Mouse (Mus musculus): Measurements from ENCODE around the gene Bpifb6.
A peak's percentile ranks its signal among the peaks of the same experiment; 100 is the strongest.

The Bpifb6 gene

GRCm38 (mm10) chr2:153900088-153900487, at the start of gene Bpifb6:
Bpifb6 (plus strand) TSS chr2:153900388.
- DNase-seq (ENCODE audit: low spot score), result no peak

- DNase-seq (ENCODE audit: low spot score), result peak; percentile 11
Measured at GRCm38 (mm10) chr2:153851030-153851360, 49.2 kb upstream of the Bpifb6 start.

GRCm38 (mm10) chr2:153853544-153853943, 46.6 kb upstream of the Bpifb6 start:
- DNase-seq (ENCODE audit: low spot score), result no peak

GRCm38 (mm10) chr2:153859581-153859980, 40.6 kb upstream of the Bpifb6 start:
- DNase-seq (ENCODE audit: low spot score), result no peak

- DNase-seq (ENCODE audit: low spot score), result no peak
Measured at GRCm38 (mm10) chr2:153860315-153860714, 39.9 kb upstream of the Bpifb6 start.

GRCm38 (mm10) chr2:153860715-153861114, 39.5 kb upstream of the Bpifb6 start:
- no peak for DNase-seq (ENCODE audit: low spot score)

GRCm38 (mm10) chr2:153861960-153862359, 38.2 kb upstream of the Bpifb6 start:
- no peak for DNase-seq (ENCODE audit: low spot score)

- no peak for DNase-seq (ENCODE audit: low spot score)
Measured at GRCm38 (mm10) chr2:153870984-153871383, 29.2 kb upstream of the Bpifb6 start, which contains the start of gene Sun5. Sun5 (minus strand) TSS chr2:153871084.

GRCm38 (mm10) chr2:153874745-153875144, 25.4 kb upstream of the Bpifb6 start, which contains the start of gene Bpifb2:
Bpifb2 (plus strand) TSS chr2:153875045.
- no peak for DNase-seq (ENCODE audit: low spot score)

- no peak for DNase-seq (ENCODE audit: low spot score)
Measured at GRCm38 (mm10) chr2:153899111-153899510, 1.1 kb upstream of the Bpifb6 start.

GRCm38 (mm10) chr2:153902726-153903125, 2.5 kb downstream of the Bpifb6 start:
- DNase-seq (ENCODE audit: low spot score), result no peak

GRCm38 (mm10) chr2:153906626-153907025, 6.4 kb downstream of the Bpifb6 start:
- DNase-seq (ENCODE audit: low spot score), result no peak

- DNase-seq (ENCODE audit: low spot score), result peak; percentile 18
Measured at GRCm38 (mm10) chr2:153914151-153914550, 14.0 kb downstream of the Bpifb6 start.

GRCm38 (mm10) chr2:153917930-153918329, 17.7 kb downstream of the Bpifb6 start, which contains the start of gene Bpifb3:
Bpifb3 (plus strand) TSS chr2:153918230.
- DNase-seq (ENCODE audit: low spot score), result no peak

- DNase-seq (ENCODE audit: low spot score), result no peak
Measured at GRCm38 (mm10) chr2:153921246-153921645, 21.1 kb downstream of the Bpifb6 start.

GRCm38 (mm10) chr2:153929871-153930413, 29.8 kb downstream of the Bpifb6 start:
- peak; percentile 12 for DNase-seq (ENCODE audit: low spot score)

GRCm38 (mm10) chr2:153931125-153931524, 30.9 kb downstream of the Bpifb6 start:
- no peak for DNase-seq (ENCODE audit: low spot score)

GRCm38 (mm10) chr2:153933311-153933710, 33.1 kb downstream of the Bpifb6 start:
- DNase-seq (ENCODE audit: low spot score), result no peak

GRCm38 (mm10) chr2:153935348-153935747, 35.2 kb downstream of the Bpifb6 start:
- DNase-seq (ENCODE audit: low spot score), result no peak

GRCm38 (mm10) chr2:153937843-153938242, 37.7 kb downstream of the Bpifb6 start, which contains the start of gene Bpifb4:
Bpifb4 (plus strand) TSS chr2:153938212.
- DNase-seq (ENCODE audit: low spot score), result no peak

- peak; percentile 4 for DNase-seq (ENCODE audit: low spot score)
Measured at GRCm38 (mm10) chr2:153943537-153943936, 43.3 kb downstream of the Bpifb6 start.

- DNase-seq (ENCODE audit: low spot score), result no peak
Measured at GRCm38 (mm10) chr2:153944567-153944966, 44.4 kb downstream of the Bpifb6 start.

GRCm38 (mm10) chr2:153952897-153953296, 52.7 kb downstream of the Bpifb6 start:
- DNase-seq (ENCODE audit: low spot score), result peak; percentile 11

GRCm38 (mm10) chr2:153953836-153954235, 53.6 kb downstream of the Bpifb6 start:
- peak; percentile 14 for DNase-seq (ENCODE audit: low spot score)

Measured in lung, postnatal 25 days (tissue).